Mouse (Mus musculus) intestine, embryonic 15.5 days (tissue): ENCODE data around the gene Trim26. TPM values are rescaled to one million over a fixed set of nuclear protein-coding genes. Genes with fewer than 3 reads are reported as not detected.

Source experiments
- polyA plus RNA-seq: library from polyadenylated mRNA; unstranded; fragments of >200 nt; fragmentation: Nextera tagmentation; extraction: Ambion mirVana; gene quantifications from 2 replicates; pipeline ENCODE4 v1.2.1, GENCODE M21; 2015

Trim26 gene
- polyA plus RNA-seq, 1 experiment from 2014 or later, result 41.5 TPM

Other genes starting within 250 kb of the Trim26 start
- gene H2-M9, start 194.5 kb upstream of the Trim26 start, polyA plus RNA-seq, result not detected in 2 replicates
- gene H2-M1, start 164.9 kb upstream of the Trim26 start, polyA plus RNA-seq, result not detected in 2 replicates
- gene H2-M10.5, start 64.2 kb upstream of the Trim26 start, polyA plus RNA-seq, result not detected in 2 replicates
- gene H2-M10.6, start 25.0 kb upstream of the Trim26 start, polyA plus RNA-seq, result not detected in 2 replicates
- 4.6 and 6.1 TPM in 2 replicates for gene Trim15, start 30.1 kb downstream of the Trim26 start, polyA plus RNA-seq
- gene Trim10, start 32.4 kb downstream of the Trim26 start, polyA plus RNA-seq, result 4.8 and 5.2 TPM in 2 replicates
- 0.78 and 1.2 TPM in 2 replicates for gene Trim40, start 53.0 kb downstream of the Trim26 start, polyA plus RNA-seq
- gene Trim31, start 61.0 kb downstream of the Trim26 start, polyA plus RNA-seq, result 43.1 and 47.6 TPM in 2 replicates
- gene Rnf39, start 105.8 kb downstream of the Trim26 start, polyA plus RNA-seq, result 1.7 and 1.8 TPM in 2 replicates
- 95.4 and 99.5 TPM in 2 replicates for gene Ppp1r11, start 114.6 kb downstream of the Trim26 start, polyA plus RNA-seq
- gene Znrd1, start 121.4 kb downstream of the Trim26 start, polyA plus RNA-seq, result 69.5 and 76.3 TPM in 2 replicates
- gene Znrd1as, start 121.5 kb downstream of the Trim26 start, polyA plus RNA-seq, result 6.3 TPM in 2 replicates
- not detected in 2 replicates for gene 2410137M14Rik, start 144.1 kb downstream of the Trim26 start, polyA plus RNA-seq
- gene H2-M5, start 152.4 kb downstream of the Trim26 start, polyA plus RNA-seq, result 0.24 and 0.28 TPM in 2 replicates
- gene Zfp57, start 164.0 kb downstream of the Trim26 start, polyA plus RNA-seq, result 49.9 and 57.6 TPM in 2 replicates
- gene Mog, start 186.3 kb downstream of the Trim26 start, polyA plus RNA-seq, result 0.13 and 0.14 TPM in 2 replicates
- 6.0 and 7.6 TPM in 2 replicates for gene Gabbr1, start 208.8 kb downstream of the Trim26 start, polyA plus RNA-seq